Mouse (Mus musculus) brain, embryonic 14.5 days (tissue): ENCODE results near the gene Per2. TPM values are rescaled to one million over a fixed set of nuclear protein-coding genes. Genes with fewer than 3 reads are reported as not detected.

Experiments used
- DNase-seq: peaks from one replicate; pipeline ENCODE4 v3.0.0-alpha.2; 2011; ENCODE audit warnings: low read depth
- CTCF ChIP-seq: fragments of 200-500 bp; IDR thresholded peaks from 2 replicates; pipeline ENCODE4 v1.5.1; 2012; ENCODE audit warnings: inconsistent platforms, mild to moderate bottlenecking, moderate library complexity, borderline replicate concordance; ENCODE audit not compliant: insufficient read depth, insufficient read length; ENCODE audit errors: extremely low read depth
- POLR2A ChIP-seq: fragments of 200-500 bp; IDR thresholded peaks from 2 replicates; pipeline ENCODE4 v1.6.1; 2012; ENCODE audit warnings: mild to moderate bottlenecking, inconsistent platforms, borderline replicate concordance; ENCODE audit not compliant: poor library complexity, insufficient read depth, insufficient read length, severe bottlenecking; ENCODE audit errors: extremely low read depth
- polyA plus RNA-seq: library from polyadenylated mRNA; depleted of rRNA; stranded (reverse); fragments of >200 nt; gene quantifications from 2 replicates; pipeline ENCODE4 v1.2.3, GENCODE M21; 2012

Per2 gene
- polyA plus RNA-seq, 1 experiment, result 8.9 TPM

DNA sequence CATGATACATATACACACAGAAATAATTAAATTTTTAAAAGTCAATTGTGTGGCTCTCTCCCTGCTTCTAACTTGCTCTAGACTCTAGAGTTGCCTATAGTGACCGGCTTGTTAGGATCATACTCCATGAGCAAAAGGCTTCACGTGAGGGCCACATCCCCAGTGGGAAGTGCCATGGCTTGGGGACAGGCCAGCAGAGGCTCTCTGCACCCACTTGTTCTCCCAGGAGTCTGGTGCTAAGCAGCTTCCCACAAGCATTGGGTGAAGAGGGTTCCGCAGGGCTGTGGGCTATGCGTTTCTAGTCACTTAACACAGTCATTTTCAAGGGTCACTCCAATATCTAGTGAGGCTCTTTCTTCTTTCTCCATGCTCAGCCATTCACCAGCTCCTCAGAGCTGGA, 2.0 kb downstream of the Per2 start:
- TF ChIP-seq CTCF (no peak), POLR2A (no peak)
- DNase-seq, result no peak

DNA sequence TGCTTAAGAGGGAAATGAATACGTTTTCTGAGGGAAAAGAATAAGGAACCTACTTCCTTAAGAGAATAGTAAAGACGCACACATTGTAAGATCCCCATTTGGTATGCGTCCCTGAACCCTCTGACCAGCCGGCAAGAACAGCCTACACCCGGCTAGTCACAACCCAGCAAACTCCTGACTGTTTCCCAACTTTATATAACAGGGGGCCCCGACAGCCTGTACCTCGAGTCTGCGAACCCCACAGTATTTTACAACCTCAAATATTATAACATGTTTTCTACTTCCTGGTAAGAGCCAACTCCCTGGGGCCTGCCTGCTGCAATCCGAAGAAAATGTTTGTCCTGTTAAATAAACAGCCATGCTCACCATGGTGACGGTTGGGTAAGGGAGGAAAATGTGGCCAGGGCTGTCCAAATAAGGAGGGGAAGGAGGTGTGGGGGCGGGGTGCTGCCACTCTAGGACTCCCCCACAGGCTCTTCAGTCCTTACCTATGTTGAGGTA, 2.8 kb downstream of the Per2 start:
- peak; percentile 73 for DNase-seq
- TF ChIP-seq CTCF (no peak), POLR2A (no peak)

DNA sequence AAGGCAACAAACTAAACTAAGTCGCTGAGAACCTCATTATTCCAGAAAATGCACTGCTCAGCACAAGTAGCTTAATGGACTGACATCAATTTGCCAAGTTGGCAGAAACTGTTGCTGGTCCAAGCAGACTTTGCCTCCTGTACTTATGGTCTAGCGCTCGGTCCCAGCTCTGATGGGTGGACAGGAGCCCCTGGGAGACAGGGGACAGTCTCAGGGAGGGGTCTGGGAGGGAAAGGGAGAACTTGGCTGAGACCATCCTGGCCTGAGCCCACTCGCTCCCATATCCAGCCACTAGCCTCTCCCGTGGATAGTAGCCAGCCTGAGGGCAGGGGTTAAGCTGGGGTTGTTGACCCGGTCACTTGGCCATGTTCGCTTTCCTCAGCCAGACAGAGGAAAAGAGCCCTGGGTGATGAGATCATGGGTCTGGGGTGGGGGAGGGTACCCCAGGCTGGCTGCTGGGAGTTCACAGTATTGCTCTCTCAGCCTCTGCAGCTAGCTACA, 3.4 kb downstream of the Per2 start:
- TF ChIP-seq CTCF (no peak), POLR2A (no peak)
- peak; percentile 57 for DNase-seq

DNA sequence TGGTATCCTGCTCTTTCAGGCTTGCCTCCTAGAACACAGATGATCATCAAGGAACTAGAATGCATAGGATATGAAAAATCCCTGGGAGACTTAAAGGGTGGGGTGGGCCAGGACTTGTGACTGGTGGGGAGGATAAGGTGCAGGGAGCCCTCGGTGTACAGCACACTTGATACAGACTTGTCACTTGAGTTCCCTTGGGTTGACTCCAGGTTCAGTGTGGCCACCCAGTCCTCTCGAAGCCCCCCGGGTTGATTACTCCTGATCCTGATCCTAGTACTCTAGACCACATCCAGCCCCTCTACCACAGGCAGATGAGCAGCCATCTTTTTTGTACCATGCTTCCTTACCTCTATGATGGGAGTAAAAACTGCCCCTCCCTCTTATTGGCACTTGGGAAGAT, 4.2 kb downstream of the Per2 start:
- TF ChIP-seq CTCF (no peak), POLR2A (no peak)
- DNase-seq, result no peak

DNA sequence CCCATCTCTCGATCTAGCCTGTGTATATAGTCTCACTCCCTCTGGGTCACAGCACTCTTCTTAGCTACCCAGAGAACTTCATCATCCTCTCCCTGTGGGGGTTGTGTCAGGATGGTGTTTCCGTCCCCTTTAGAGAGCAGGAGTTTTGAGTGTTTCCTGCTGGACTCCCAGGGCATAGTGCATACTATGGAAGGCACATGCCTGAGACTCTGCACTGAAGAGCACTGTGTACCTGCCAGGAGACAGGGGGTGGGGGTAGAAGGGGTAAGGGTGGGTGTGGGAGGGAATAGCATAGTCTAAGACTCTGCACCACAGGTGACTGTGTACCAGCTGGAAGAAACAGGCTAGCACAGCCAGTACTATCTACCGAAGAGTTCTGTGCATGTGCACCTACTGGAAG, 4.8 kb downstream of the Per2 start:
- DNase-seq, result no peak
- TF ChIP-seq POLR2A, result no peak
- no peak for TF ChIP-seq CTCF

DNA sequence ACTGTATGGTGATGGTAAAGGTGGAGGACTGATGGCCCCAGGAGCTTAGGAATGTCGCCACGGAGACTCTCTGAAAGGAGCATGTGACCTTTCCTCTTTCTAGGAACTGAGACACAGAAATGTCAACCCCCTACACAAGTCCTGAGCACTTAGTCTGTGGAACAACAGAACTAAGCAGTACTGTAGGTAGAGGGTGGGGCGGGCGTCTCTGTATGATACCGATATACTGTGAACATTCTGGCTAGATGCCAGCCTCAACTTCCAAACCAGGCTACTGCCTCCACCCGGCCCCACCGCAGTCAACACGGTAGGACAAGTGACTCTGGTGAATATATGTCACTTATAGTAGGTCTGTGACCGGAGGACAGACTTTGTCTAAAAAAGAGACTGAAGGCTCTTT, 5.2 kb downstream of the Per2 start:
- TF ChIP-seq POLR2A (no peak), CTCF (no peak)

DNA sequence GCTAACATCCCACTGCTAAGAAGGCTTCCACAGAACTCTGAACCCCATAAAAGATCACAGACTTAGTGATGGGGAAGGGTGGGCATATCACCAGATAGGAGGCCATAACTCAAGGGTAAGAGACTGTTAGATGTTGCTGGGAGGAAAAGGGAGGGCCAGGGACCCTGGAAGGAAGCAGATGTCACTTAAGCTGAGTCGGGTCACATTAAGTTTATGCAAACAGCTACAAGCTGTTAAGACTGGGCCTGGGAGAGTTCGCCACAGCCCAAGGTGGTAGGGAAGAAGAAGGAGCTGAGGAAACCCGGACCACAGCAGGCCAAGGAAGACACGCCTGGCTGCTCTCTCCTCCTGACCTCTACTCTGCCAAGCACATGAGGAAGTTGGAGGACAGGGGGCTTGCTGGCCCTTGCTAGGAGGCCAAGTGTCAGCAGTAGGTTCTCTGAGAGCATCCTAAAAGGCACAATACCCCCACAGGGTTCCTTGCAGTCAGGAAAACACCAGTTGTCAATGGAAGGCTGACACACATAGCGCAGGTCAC, 7.5 kb downstream of the Per2 start:
- no peak for TF ChIP-seq CTCF
- no peak for TF ChIP-seq POLR2A
- DNase-seq, result no peak

More for the DNA sequence above, 5.2 kb downstream of the Per2 start:
- no peak for DNase-seq

DNA sequence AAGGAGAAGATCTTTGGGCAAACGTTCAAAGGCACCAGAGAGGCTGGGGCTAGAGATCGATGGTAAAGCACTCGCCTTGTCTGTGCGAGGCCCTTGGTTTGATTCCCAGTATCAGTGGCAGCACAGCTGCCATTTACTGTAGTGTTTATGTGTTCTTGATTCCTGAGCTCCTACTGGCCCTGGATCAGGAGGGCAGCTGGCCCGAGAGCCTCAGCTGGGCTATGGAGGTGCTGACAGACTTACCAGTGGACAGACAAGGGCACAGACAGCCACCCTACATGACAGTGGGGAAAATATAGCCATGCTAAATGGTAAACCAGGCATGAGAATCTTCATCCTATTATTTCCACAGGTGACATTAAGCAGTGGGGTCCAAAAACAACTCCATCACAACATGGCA, 8.3 kb downstream of the Per2 start:
- DNase-seq, result no peak
- no peak for TF ChIP-seq CTCF
- TF ChIP-seq POLR2A, result no peak

DNA sequence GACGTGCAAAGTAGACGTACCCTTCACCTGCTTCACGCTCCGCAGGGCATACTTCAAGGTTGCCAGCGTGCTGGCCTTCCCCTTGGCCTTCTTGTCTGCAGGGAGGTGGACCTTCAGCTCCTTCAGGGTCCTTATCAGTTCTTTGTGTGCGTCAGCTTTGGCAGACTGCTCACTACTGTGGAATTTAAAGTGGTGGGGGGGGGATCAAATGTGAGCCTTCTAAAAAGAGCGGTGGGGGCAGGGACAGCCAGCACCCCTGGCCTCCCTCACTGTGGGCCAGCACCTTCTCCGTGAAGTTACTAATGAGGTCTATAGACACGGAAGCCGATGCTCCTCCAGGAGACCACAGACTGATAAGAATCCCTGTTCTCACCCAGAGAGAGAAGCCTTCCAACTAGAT, 10.4 kb downstream of the Per2 start:
- no peak for DNase-seq
- no peak for TF ChIP-seq POLR2A
- TF ChIP-seq CTCF, result no peak

DNA sequence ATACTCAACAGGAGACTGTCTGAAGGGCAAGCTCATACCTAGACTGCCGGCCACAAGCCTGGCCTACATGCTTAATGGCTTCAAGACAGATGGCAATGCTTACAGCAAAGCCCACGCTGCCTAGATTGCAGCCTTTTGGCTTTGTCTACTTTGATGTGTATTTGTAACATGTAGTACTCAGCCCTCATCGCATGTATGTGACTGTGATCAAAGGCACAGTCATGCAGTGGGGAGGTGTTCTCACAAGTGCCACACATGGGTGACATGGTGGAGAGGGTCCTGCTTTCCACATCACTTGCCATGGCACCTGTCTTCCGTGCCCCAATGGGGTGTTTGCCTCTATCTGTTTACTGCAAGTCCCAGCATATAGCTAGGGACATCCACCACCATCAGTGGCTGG, 12.6 kb downstream of the Per2 start:
- TF ChIP-seq CTCF, result no peak
- TF ChIP-seq POLR2A, result no peak
- DNase-seq, result no peak

DNA sequence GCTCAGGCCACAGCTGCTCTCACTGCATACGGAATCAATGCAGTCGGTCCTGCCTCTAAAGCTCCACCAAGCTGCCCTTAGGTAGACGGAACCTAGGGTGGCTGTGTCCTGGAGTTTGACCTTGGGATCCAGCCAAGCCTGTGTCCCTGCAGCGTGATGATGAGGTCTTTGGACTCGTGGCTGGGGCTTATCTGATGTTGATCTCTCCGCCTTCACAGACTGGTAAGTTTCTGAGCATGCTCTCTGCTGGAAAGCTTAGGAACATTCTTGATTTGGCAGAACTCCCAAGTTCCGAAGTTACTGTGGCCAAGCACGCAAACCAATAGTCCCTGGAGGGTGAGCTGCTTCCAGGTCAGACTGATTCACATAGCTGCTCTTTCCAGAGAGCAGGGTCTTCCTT, 13.1 kb downstream of the Per2 start:
- TF ChIP-seq POLR2A (no peak), CTCF (no peak)
- DNase-seq, result peak; percentile 19

DNA sequence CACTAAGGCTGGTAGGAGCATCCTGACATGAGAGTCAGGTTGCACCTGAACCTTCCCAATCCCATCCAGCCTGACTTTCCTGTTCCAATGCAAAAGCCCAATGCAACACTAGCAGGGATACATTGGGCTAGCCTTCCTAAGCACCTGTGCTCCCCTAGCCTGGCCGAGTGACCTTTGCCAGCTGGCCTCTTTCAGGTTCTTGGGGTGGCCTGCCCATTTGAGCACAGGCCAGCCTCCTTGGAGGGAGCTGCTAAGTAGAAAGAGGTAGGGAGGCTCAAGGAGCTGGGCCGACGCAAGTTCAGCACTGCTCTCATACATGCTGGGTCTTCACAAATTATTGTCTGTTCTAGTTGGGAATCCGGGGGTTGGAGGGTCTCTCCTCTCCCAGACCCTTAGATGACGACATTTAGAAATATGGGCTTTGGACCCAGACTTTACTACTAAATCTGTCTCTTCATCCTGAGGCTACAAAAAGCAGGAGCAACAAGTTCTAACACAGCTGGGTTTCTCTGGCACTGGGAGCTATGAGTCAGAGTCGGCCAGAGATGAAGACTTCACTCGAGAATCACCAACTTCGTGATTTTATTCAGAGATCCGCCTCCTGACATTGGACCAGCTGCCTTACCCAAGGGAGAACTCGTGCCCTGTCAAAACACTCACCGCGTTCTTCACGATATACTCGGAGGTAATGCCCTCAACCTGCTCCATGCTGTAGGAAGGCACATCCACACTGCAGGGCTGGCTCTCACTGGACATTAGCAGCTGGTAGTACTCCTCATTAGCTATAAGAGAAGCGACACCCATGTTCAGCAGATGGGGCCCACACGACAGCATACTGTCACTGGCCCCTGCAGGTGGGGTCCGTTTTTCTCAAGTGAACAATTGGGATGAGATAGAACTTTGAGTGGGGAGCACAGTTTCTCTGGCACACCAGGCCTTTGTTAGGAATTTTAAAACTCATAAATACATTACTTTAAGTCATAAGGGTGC, 14.0 kb downstream of the Per2 start:
- DNase-seq, result no peak
- TF ChIP-seq CTCF (no peak), POLR2A (no peak)

DNA sequence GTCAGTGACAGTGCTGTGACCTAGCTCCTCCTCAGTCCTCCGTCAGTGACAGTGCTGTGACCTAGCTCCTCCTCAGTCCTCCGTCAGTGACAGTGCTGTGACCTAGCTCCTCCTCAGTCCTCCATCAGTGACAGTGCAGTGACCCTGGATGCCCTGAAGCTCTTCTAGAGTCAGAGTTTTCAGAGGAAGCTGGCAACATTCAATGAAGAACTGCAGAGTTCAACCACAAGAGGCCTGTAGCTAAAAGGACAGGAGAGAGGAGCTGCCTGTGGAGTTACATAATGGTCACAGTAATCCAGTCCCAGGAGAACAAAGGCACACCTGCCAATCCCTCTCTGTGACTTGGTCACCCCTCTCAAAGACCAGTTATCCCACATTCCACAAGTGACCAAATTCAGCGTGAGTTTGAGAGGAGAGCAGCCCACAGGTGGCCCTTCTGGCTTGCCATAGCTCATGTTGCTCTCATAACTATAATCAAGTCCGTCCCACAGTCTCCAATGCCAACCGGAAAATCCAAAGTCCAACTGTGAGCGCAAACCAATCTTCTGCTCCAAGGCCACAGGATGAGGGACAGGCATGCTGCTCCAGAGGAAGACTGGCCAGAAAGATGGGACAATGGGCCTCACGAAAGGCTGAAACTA, 16.7 kb downstream of the Per2 start:
- TF ChIP-seq POLR2A, result no peak
- no peak for TF ChIP-seq CTCF
- DNase-seq, result no peak
